Mouse (Mus musculus) lung, postnatal 0 days (tissue): ENCODE results near the gene 2410015M20Rik.
"Not testable (repeated sequence)": the region's sequence is repeated elsewhere in the genome, so short reads cannot be mapped to it uniquely, and the experiment has no call there.

ENCODE experiments used
- CTCF ChIP-seq: IDR thresholded peaks from 2 replicates; pipeline ENCODE4 v1.5.1; 2016; ENCODE audit warnings: antibody characterized with exemption, mild to moderate bottlenecking
- EP300 ChIP-seq: IDR thresholded peaks from 2 replicates; pipeline ENCODE4 v1.6.1; 2016; ENCODE audit warnings: antibody characterized with exemption, mild to moderate bottlenecking, control low read depth

- not testable (repeated sequence) for TF ChIP-seq CTCF, EP300
Measured at GRCm38 (mm10) chr17:56612565-56612939, 3.0 kb upstream of the 2410015M20Rik start.
